Mouse (Mus musculus): ENCODE data around the gene Xrcc2. TPM values are rescaled to one million over a fixed set of nuclear protein-coding genes. Genes with fewer than 3 reads are reported as not detected.
A peak's percentile ranks its signal among the peaks of the same experiment; 100 is the strongest.
"Not testable (repeated sequence)": the region's sequence is repeated elsewhere in the genome, so short reads cannot be mapped to it uniquely, and the experiment has no call there.

Gene Xrcc2
- total RNA-seq (2014; fragmentation: Nextera tagmentation) (15.2 and 21.9 TPM in 2 replicates), total RNA-seq (2017) (12.7 and 14.9 TPM in 2 replicates)

GRCm38 (mm10) chr5:25705567-25706349, at the start of gene Xrcc2:
Gene Xrcc2 (minus strand): TSS chr5:25705825.
- peak; percentile 97 for ATAC-seq (replicated peaks; ENCODE audit: poor library complexity, severe bottlenecking)

- ATAC-seq (replicated peaks; ENCODE audit: poor library complexity, severe bottlenecking): no peak
These were observed 48.7 kb upstream of the Xrcc2 start for GRCm38 (mm10) chr5:25754236-25754766.

- ATAC-seq (replicated peaks; ENCODE audit: poor library complexity, severe bottlenecking): no peak
These were observed 48.1 kb upstream of the Xrcc2 start for GRCm38 (mm10) chr5:25753556-25754235.

GRCm38 (mm10) chr5:25752862-25753261, 47.2 kb upstream of the Xrcc2 start:
- no peak for ATAC-seq (replicated peaks; ENCODE audit: poor library complexity, severe bottlenecking)

GRCm38 (mm10) chr5:25751552-25751951, 45.9 kb upstream of the Xrcc2 start:
- ATAC-seq (replicated peaks; ENCODE audit: poor library complexity, severe bottlenecking): no peak

GRCm38 (mm10) chr5:25748613-25749012, 43.0 kb upstream of the Xrcc2 start:
- ATAC-seq (replicated peaks; ENCODE audit: poor library complexity, severe bottlenecking): no peak

- no peak for ATAC-seq (replicated peaks; ENCODE audit: poor library complexity, severe bottlenecking)
These were observed 42.3 kb upstream of the Xrcc2 start for GRCm38 (mm10) chr5:25747904-25748303.

GRCm38 (mm10) chr5:25738902-25739301, 33.3 kb upstream of the Xrcc2 start:
- ATAC-seq (replicated peaks; ENCODE audit: poor library complexity, severe bottlenecking): not testable (repeated sequence)

- ATAC-seq (replicated peaks; ENCODE audit: poor library complexity, severe bottlenecking): no peak
These were observed 32.8 kb upstream of the Xrcc2 start for GRCm38 (mm10) chr5:25738448-25738847.

GRCm38 (mm10) chr5:25735861-25736260, 30.2 kb upstream of the Xrcc2 start:
- ATAC-seq (replicated peaks; ENCODE audit: poor library complexity, severe bottlenecking): no peak

- peak; percentile 59; the same call in 1 of the 2 replicates for ATAC-seq (replicated peaks; ENCODE audit: poor library complexity, severe bottlenecking)
These were observed 28.7 kb upstream of the Xrcc2 start for GRCm38 (mm10) chr5:25734318-25734717.

GRCm38 (mm10) chr5:25724134-25724675, 18.6 kb upstream of the Xrcc2 start:
- ATAC-seq (replicated peaks; ENCODE audit: poor library complexity, severe bottlenecking): no peak

- ATAC-seq (replicated peaks; ENCODE audit: poor library complexity, severe bottlenecking): no peak
These were observed 17.4 kb upstream of the Xrcc2 start for GRCm38 (mm10) chr5:25723016-25723415.

- no peak for ATAC-seq (replicated peaks; ENCODE audit: poor library complexity, severe bottlenecking)
These were observed 13.8 kb upstream of the Xrcc2 start for GRCm38 (mm10) chr5:25719390-25719789.

- peak; percentile 61 for ATAC-seq (replicated peaks; ENCODE audit: poor library complexity, severe bottlenecking)
These were observed 7.5 kb upstream of the Xrcc2 start for GRCm38 (mm10) chr5:25713001-25713706.

GRCm38 (mm10) chr5:25704702-25705566, 691 bp downstream of the Xrcc2 start:
- ATAC-seq (replicated peaks; ENCODE audit: poor library complexity, severe bottlenecking): no peak

GRCm38 (mm10) chr5:25697941-25698340, 7.7 kb downstream of the Xrcc2 start:
- ATAC-seq (replicated peaks; ENCODE audit: poor library complexity, severe bottlenecking): no peak

GRCm38 (mm10) chr5:25696256-25696655, 9.4 kb downstream of the Xrcc2 start:
- ATAC-seq (replicated peaks; ENCODE audit: poor library complexity, severe bottlenecking): no peak

GRCm38 (mm10) chr5:25695786-25696185, 9.8 kb downstream of the Xrcc2 start:
- no peak for ATAC-seq (replicated peaks; ENCODE audit: poor library complexity, severe bottlenecking)

All from granulocyte monocyte progenitor cell, adult 5-6 weeks (primary cell).